Mouse (Mus musculus) R1 (cell line): ENCODE results near the gene Dclk2.

Experiments used
- DNase-seq: peaks from one replicate; pipeline ENCODE4 v3.0.0-alpha.2; 2018; ENCODE audit warnings: low read depth, low spot score

Dclk2 gene

DNA sequence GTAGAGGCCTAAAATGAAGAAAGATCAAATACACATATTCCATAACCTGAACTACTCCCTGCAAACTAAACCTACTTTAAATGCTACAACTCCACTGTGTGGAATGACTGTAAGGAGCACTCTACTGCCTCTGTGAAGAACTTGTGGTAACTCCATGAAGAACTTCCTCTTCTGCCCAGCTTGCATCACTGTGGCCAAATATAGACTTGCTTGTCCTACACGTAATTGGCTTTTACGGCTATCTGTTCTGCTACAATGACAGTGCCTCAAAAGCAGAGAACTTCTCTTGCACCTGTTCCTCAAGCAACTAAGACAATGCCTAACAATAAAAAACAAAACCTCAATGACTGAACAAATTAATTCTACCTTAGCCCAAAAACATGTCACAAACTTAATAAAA lies 26.2 kb downstream of the Dclk2 start:
- DNase-seq = no peak

- DNase-seq = no peak
Measured at GRCm38 (mm10) chr3:86887512-86887911, 33.1 kb downstream of the Dclk2 start.

DNA sequence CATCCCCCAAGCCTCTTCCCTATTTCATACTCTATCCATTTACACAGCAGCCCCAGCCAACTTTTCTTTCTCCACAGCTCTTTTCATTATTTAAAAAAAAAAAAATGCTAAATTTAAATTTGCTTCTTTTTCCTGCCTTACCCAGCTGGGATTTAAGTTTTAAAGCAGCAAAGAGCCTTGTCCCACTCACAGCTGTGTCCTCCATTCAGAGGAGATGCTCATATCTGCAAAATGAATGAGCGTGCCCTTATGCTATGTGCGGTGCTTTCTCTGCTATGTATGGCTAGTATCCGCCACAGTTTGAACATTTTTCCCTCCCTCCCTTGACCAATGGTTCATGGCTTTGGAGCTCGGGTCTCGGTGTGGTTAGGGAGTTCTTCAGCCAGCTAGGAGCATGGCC lies 35.5 kb downstream of the Dclk2 start:
- no peak for DNase-seq

DNA sequence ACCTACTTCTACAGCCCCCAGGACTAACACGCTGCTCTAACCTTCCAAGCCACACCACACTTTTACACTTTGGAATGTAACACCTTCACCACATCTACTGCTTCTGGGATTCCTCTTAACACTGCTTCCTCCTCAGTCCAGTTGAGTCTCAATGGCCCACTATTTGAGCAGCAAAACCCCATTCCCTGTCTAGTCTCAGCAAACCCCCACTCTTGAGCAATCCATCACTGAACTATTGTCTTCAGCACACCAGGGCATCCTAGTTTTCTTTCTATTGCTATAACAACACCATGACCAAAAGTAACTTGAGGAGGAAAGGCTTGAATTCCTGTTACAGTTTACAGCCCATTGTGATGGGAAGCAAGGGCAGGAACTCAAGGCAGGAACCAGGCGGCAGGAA lies 36.2 kb downstream of the Dclk2 start:
- DNase-seq = peak; percentile 99

DNA sequence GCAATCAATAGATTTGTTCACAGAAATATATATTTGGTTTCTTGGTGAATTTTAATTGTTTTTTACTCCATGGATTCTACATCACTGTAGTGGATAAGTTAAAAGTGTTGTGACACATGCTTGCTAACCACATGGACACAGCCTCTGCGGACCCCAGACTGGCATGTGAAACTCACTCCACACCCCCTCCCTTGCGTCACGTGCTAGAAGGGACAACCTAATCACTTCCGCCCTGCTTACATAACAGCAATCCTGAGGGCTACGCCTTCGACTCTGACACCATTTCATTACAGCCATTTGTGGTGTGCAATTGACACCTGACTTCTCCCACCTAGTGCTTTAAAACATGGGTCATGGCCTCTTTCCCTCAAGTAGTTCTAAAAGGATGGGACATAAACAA lies 36.7 kb downstream of the Dclk2 start:
- DNase-seq = no peak

- DNase-seq = no peak
Measured at GRCm38 (mm10) chr3:86875912-86876311, 44.7 kb downstream of the Dclk2 start.

DNA sequence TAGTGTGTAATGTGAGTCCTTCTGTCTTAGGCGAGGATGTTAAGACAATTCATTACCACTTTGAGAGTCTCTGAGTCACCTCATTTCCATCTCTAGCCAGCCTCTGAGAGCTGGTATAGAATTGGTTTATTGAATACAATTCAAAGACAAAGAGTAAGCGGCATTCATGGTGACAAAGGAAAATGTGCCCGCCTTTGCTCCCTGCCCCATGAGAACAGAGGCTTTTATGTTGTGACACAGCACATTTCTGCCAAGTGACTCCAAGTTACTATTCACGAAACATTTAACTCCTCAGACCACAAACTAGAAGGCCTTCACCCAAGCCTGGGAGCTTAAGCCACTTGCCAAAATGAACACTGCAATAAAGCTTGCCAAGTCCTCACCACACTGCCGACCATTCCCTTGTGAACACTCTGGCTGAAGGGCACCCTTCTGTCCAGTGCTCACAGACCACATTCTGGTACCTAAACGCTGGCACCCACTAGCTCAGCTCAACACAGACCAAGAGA lies 47.5 kb downstream of the Dclk2 start:
- no peak for DNase-seq

DNA sequence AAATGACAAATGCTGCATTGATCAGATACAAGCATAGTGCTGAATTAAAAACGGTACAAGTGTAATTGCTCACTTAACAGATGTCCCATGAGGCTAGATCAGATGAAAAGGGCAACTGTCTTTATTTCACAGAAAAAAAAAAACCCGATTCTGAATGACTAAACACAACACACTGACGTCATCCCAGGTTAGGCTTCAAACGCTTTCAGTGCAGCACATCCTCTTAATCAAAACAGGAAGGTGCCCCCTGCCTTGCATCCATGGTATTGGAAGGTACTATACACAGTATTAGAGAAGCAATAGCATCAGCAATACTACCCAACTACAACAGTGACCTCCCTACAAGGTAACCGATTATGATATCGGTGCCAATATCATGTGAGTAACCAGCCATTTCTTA lies 49.7 kb downstream of the Dclk2 start:
- no peak for DNase-seq

DNA sequence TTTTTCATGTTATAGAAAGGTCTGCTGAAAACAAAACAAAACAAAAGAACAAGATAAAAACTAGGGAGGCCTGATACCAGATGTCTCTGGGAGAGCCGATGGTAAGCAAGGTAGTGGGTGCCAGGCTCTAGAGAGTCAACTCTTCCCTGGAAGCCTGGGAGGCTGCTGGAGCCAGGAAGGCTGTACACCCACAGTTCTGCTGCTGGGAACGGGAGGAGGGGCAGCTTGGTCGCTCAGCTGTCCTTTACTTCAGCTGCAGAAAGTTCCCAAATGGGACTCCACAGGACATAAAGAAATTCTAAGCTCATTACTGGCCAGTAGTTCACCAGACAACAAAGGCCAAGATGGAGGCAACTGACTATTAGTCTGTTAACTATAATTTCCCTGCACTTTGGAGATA lies 50.2 kb downstream of the Dclk2 start:
- no peak for DNase-seq

DNA sequence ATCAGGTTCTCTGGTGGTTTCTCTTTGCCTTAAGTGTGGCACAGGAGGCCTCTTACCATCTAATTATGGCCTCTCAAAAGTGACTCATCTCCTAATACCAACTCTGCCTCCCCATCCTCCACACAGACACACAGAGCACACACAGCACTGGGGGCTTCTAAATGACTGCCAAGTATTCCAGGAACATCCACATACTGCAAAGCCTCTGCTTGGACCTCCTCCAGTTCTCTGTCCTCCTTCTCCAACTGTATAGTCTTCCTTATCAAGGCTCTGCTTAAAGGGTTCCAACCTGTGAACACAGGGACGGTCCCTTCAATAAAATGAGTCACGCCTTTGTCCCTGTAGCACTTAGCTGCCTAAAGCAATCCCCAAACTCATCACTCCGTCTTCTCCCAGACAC lies 51.9 kb downstream of the Dclk2 start:
- no peak for DNase-seq

- DNase-seq = peak; percentile 84
Measured at GRCm38 (mm10) chr3:86863327-86864008, 57.2 kb downstream of the Dclk2 start.

DNA sequence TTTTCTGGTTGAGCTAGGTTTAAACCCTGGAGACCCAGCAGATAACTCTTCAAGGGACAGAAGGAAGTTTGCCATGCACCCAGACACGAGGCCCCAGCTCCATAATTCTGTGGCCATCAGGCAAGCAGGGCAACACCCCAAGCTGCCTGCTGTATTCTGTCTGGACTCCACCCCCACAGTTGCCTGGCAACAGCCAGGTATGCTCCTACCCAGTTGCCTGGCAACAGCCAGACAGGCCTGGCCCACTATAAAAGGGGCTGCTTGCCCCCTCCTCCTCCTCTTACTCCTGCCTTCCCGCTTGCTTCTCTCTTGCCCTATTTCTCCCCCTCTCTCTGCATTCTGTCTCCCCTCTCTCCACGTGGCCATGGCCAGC lies 57.7 kb downstream of the Dclk2 start:
- peak; percentile 96 for DNase-seq

GRCm38 (mm10) chr3:86862245-86862938 lies 58.3 kb downstream of the Dclk2 start:
- DNase-seq = no peak

- DNase-seq = no peak
Measured at GRCm38 (mm10) chr3:86859791-86860190, 60.9 kb downstream of the Dclk2 start.

- DNase-seq = no peak
Measured at GRCm38 (mm10) chr3:86858699-86859098, 62.0 kb downstream of the Dclk2 start.

GRCm38 (mm10) chr3:86857833-86858398 lies 62.7 kb downstream of the Dclk2 start:
- no peak for DNase-seq

DNA sequence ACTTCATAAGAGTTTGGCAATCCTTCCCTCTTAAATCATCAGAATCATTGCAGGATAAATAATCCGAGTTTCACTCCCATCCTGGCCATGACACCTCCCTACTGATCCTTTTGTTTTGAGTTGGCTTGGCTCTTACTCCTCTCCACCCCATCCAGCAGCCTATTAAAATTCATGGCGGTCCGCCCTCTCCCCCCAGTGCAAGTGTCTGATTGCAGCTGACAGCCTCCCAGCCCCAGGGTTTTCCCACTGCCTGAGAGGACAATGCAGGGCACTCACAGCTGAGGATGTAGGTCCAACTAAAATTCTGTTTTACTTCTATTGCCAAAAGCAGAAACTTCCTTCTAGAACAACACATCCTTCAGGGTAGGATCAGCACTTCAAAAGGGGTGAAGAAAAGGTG lies 67.8 kb downstream of the Dclk2 start:
- DNase-seq = peak; percentile 64

- DNase-seq = no peak
Measured at GRCm38 (mm10) chr3:86851131-86851530, 69.5 kb downstream of the Dclk2 start.

- no peak for DNase-seq
Measured at GRCm38 (mm10) chr3:86850394-86851030, 70.1 kb downstream of the Dclk2 start.

DNA sequence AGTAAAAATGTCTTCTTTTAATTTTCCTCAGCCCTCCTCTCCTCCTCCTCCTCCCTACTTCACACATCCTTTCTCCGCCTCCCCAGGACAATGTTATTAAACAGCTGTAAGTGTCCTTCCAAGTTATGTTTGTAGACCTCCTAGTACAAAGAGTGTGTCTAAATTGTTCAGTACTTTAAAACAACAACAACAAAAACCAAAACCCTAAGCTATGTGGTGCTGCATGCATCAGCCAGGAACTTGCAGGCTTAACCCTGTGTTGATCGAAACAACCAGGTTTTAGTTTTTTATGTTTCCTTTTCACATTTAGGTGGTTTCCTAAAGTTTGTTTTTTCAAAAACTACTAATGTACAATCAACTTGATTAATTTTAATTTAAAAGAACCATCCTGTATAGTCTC lies 71.3 kb downstream of the Dclk2 start:
- no peak for DNase-seq

DNA sequence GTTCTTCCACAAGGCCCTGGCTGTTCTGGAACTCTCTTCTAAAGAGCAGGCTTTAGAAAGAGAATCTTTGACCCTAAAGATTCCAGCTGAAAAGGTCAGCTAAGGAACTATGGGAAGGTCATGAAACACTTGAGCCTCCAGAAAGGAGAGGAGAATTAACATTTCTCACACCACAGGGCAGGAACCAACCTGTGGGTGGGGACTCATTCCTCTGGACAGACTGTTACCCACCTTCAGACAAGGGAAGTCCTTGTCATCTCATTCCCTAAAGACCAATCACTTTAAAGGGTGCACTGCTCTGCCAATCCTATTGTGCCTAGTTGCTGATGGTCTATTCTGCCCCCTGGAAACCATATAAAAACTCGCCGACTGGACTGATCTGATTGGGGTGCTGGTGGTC lies 73.1 kb downstream of the Dclk2 start:
- DNase-seq = peak; percentile 95

DNA sequence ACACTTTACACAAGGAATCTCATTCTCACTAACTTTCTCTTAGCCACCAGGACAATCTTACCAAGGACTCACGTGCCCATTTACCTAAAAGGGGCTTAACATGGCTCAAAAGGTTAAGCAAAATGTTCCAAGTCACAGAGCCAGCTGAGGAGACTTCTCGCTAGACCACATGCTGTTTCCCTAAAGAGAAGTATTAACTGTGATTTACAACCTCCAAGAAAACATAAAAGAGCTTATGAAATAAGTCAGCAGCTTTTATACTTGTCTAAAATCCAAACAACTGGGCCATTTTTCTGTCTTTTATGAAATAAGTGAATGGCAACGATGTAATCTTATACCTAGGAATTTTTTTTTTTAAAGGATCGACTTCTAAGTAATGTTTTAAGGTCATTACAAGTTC lies 74.6 kb downstream of the Dclk2 start:
- DNase-seq = peak; percentile 36

- DNase-seq = peak; percentile 80
Measured at GRCm38 (mm10) chr3:86845578-86845977, 75.1 kb downstream of the Dclk2 start.
